Mouse (Mus musculus) midbrain, embryonic 10.5 days (tissue): ENCODE measurements at regions not wholly inside any gene's neighbourhood (a gene's known extent, or its start where the extent isn't known, plus 50 kb on each side); places are given as distances from the start of the nearest gene placed in this dataset.

Source experiments
- DNase-seq: peaks from one replicate; pipeline ENCODE4 v3.0.0-alpha.2; 2017; ENCODE audit warnings: low spot score
- H3K27ac ChIP-seq: fragments of 300-500 bp; sonication (generic); replicated peaks from 2 replicates; pipeline ENCODE4 v1.5.1; 2016; ENCODE audit warnings: mild to moderate bottlenecking
- H3K27me3 ChIP-seq: fragments of 300-500 bp; sonication (generic); 2 replicates; pipeline ENCODE4 v1.6.1; 2016; ENCODE audit warnings: low read depth, mild to moderate bottlenecking; ENCODE audit not compliant: poor library complexity, severe bottlenecking
- H3K36me3 ChIP-seq: fragments of 300-500 bp; sonication (generic); 2 replicates; pipeline ENCODE4 v1.6.1; 2016; ENCODE audit warnings: mild to moderate bottlenecking, moderate library complexity
- H3K4me1 ChIP-seq: fragments of 300-500 bp; sonication (generic); 2 replicates; pipeline ENCODE4 v1.6.1; 2016
- H3K4me3 ChIP-seq: fragments of 300-500 bp; sonication (generic); 2 replicates; pipeline ENCODE4 v1.5.1; 2016; ENCODE audit warnings: mild to moderate bottlenecking, moderate library complexity
- H3K9me3 ChIP-seq: fragments of 300-500 bp; sonication (generic); replicated peaks from 2 replicates; pipeline ENCODE4 v1.6.1; 2016; ENCODE audit warnings: mild to moderate bottlenecking
- WGBS: fragments of 180-500 bp; shearing (Covaris S2); methylation state at CpG from one replicate; pipeline ENCODE4 v1.1.7; 2016; 5-methylcytosine and 5-hydroxymethylcytosine counted together

DNA sequence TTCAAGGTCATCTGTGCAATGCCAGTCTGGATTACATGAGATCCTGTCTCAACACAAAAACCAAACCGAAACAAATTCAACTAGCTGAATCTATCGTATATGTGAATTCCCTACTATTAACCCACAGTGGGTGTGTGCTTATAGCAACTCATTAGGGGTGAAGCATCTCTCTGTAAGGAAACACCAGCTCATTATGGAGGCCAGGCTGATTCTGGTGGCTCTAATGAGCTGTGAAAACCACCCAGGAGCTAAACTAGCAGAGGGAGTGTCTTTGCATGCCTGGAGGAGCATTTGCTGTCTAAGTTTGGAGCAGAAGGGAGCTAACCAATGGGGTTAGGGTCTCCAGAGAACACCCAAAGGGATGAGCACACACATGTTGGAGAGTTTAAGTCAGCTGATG, 54.1 kb upstream of the Adamts2 start:
- Histone ChIP-seq H3K27ac (no peak overlapping the region), H3K27me3 (no peaks in the 10 kb centered on the region), H3K4me1 (no peaks in the 10 kb centered on the region), H3K4me3 (no peak overlapping the region), H3K36me3 (no peaks in the 10 kb centered on the region), H3K9me3 (no peaks in the 10 kb centered on the region; the same call in 1 of the 2 replicates)
- WGBS = 93% methylated on average over 2 of the region's 2 CpGs
- no peak for DNase-seq

DNA sequence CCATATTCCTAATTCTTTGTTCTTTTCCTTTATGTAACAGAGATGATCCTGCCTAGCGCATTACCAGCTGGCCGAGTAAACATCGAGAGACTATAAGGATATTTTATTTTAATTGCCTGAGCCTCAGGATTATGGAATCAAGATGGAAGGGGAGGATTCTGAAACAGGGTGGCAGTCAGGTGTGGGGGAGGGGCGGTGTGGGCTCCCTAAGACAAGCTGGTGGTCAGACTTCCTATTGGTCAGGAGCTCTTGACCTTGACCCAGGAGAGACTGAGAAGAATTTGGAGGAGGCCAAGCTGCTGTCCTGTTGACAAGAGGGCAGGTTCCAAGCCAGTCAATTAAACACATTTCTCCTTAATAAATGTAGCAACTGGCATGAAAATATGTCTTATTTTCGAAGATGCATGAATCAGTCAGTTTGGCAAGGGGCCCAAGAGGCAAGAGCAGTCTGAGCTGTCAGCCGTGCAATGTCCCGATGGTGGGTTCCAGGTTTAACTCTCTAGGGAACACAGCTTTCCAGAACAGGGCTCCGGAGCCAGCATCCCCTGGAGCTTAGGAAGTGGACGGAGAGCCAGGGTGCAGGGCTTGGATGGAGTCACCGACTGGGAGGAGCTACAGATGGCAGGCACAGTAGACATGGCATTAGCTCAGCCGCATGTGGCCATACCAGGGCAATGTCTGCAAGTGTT, 55.3 kb upstream of the Adamts2 start:
- H3K27ac ChIP-seq = no peak overlapping the region
- no peaks in the 10 kb centered on the region for H3K9me3 ChIP-seq
- no peaks in the 10 kb centered on the region for H3K27me3 ChIP-seq
- H3K4me3 ChIP-seq = no peak overlapping the region
- H3K36me3 ChIP-seq = no peaks in the 10 kb centered on the region
- 90% methylated on average over 11 of the region's 11 CpGs for WGBS
- no peaks in the 10 kb centered on the region for H3K4me1 ChIP-seq
- no peak for DNase-seq

DNA sequence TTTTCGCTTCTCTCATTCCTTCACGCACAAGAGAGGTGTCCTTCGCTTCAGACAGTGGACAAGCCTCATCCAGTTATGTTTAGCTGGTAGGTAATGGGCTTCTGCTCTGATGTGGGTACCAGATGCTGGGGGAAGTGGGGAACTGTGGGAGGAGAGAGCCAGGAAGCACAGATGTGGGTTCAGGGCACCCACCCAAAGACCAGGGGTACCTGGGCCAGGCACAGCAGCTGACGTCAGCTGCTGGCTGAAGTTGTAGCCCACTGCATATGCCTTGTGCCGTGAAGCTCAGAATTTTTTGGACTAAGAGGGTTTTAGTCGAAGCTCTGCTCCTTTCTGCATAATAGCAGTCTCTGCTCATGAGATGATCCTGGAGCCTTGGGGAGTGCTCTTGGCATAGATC, 56.5 kb upstream of the Adamts2 start:
- no peak for DNase-seq
- Histone ChIP-seq H3K36me3 (no peaks in the 10 kb centered on the region), H3K4me1 (no peaks in the 10 kb centered on the region), H3K27ac (no peak overlapping the region), H3K27me3 (no peaks in the 10 kb centered on the region), H3K9me3 (no peaks in the 10 kb centered on the region), H3K4me3 (no peak overlapping the region)
- WGBS = 89% methylated on average over 6 of the region's 6 CpGs

- no peak for DNase-seq
- 92% methylated on average over 11 of the region's 11 CpGs for WGBS
These were observed 61.7 kb upstream of the Adamts2 start for GRCm38 (mm10) chr11:50540136-50540535.

DNA sequence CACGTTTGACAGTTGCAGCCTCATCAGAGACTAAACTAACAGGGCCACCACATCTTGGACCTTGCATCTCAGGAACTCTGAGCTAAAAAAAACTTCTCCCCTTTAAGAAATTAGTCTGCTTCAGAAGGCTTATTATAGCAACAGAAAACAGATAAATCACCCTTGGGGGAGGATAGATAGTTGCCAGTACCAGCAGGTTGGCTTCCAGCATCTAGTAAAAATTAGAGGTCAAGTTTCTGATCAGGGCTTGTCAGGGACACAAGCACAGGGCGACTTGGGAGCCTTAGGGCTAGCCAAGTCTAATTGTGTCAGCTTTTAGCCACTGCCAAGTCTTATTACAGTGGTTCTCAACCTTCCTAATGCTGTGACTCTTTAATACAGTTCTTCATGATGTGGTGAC, 67.6 kb upstream of the Adamts2 start:
- Histone ChIP-seq H3K4me1 (no peaks in the 10 kb centered on the region), H3K9me3 (peaks cover 4% of the 10 kb centered on the region; the same call in 1 of the 2 replicates), H3K27ac (no peak overlapping the region), H3K27me3 (no peaks in the 10 kb centered on the region), H3K4me3 (no peak overlapping the region), H3K36me3 (no peaks in the 10 kb centered on the region)
- WGBS = 61% methylated on average over 2 of the region's 2 CpGs
- no peak for DNase-seq

More at GRCm38 (mm10) chr11:50540136-50540535, 61.7 kb upstream of the Adamts2 start:
- Histone ChIP-seq H3K27ac (no peak overlapping the region), H3K36me3 (no peaks in the 10 kb centered on the region), H3K9me3 (peaks cover 4% of the 10 kb centered on the region; the same call in 1 of the 2 replicates), H3K4me3 (no peak overlapping the region), H3K4me1 (no peaks in the 10 kb centered on the region), H3K27me3 (no peaks in the 10 kb centered on the region)

DNA sequence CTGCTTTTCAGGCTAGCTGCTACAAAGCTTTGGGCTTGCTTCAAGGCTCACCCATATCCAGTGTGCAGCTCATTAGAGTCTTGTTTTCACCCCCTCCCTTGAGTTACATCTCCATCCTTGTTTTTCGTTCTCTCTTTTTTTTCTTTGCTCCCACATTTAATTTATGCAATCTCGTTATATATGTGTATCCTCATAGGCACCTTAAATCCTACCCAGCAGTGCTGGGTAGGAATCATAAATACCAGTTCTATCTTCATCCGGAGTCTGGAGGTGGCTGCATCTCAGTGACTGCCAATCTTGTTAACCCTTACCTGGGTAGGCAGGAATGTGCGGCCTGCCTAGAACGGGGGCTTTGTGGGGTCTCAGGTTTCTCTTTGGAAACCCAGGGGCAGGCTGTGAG, 74.0 kb upstream of the Adamts2 start:
- DNase-seq = no peak
- WGBS = 80% methylated on average over 5 of the region's 5 CpGs
- Histone ChIP-seq H3K9me3 (no peaks in the 10 kb centered on the region), H3K4me1 (no peaks in the 10 kb centered on the region), H3K27me3 (no peaks in the 10 kb centered on the region), H3K4me3 (no peak overlapping the region), H3K36me3 (no peaks in the 10 kb centered on the region), H3K27ac (no peak overlapping the region)

GRCm38 (mm10) chr11:50520162-50520561, 81.7 kb upstream of the Adamts2 start:
- H3K9me3 ChIP-seq = no peaks in the 10 kb centered on the region
- DNase-seq = no peak
- no peaks in the 10 kb centered on the region for H3K4me1 ChIP-seq
- H3K27ac ChIP-seq = no peak overlapping the region
- WGBS = 87% methylated on average over 9 of the region's 9 CpGs
- H3K4me3 ChIP-seq = no peak overlapping the region
- no peaks in the 10 kb centered on the region for H3K27me3 ChIP-seq
- no peaks in the 10 kb centered on the region for H3K36me3 ChIP-seq

GRCm38 (mm10) chr11:50507882-50508281, 77.0 kb upstream of the Rufy1 start:
- Histone ChIP-seq H3K4me3 (no peak overlapping the region), H3K27ac (peak overlapping the region; percentile 86), H3K9me3 (no peaks in the 10 kb centered on the region), H3K4me1 (peaks cover 24% of the 10 kb centered on the region), H3K36me3 (no peaks in the 10 kb centered on the region), H3K27me3 (no peaks in the 10 kb centered on the region)
- no peak for DNase-seq
- WGBS = 84% methylated on average over 5 of the region's 5 CpGs

DNA sequence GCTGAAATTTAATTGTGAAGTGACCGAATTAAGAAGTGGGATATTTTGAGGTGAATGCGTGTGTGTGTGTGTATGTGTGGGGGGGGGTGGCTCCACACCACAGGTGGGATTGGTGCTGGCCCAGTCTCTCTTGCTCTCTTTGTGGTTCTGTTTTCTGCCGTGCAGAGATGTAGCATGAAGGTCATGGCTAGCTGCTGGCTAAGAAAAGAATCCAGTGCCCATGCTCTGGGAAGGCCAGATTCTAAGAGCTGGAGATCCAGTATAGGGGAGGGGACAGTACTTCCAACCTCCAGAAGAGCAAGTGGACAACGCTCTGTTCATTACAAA, 76.5 kb upstream of the Rufy1 start:
- no peaks in the 10 kb centered on the region for H3K36me3 ChIP-seq
- WGBS = 82% methylated on average over 4 of the region's 4 CpGs
- H3K4me3 ChIP-seq = no peak overlapping the region
- H3K4me1 ChIP-seq = peaks cover 24% of the 10 kb centered on the region
- DNase-seq = no peak
- no peaks in the 10 kb centered on the region for H3K27me3 ChIP-seq
- peak overlapping the region; percentile 86 for H3K27ac ChIP-seq
- H3K9me3 ChIP-seq = no peaks in the 10 kb centered on the region

GRCm38 (mm10) chr11:50506820-50507497, 76.0 kb upstream of the Rufy1 start:
- Histone ChIP-seq H3K4me3 (peak overlapping the region; percentile 17; the same call in 1 of the 2 replicates), H3K4me1 (peaks cover 24% of the 10 kb centered on the region), H3K36me3 (no peaks in the 10 kb centered on the region), H3K27me3 (no peaks in the 10 kb centered on the region), H3K9me3 (no peaks in the 10 kb centered on the region), H3K27ac (peak overlapping the region; percentile 86)
- WGBS = 59% methylated on average over 5 of the region's 5 CpGs
- peak; percentile 54 for DNase-seq

GRCm38 (mm10) chr11:50501352-50501751, 70.4 kb upstream of the Rufy1 start:
- Histone ChIP-seq H3K9me3 (no peaks in the 10 kb centered on the region), H3K4me1 (peaks cover 10% of the 10 kb centered on the region), H3K27ac (peak overlapping the region; percentile 65; the same call in 1 of the 2 replicates), H3K4me3 (no peak overlapping the region), H3K36me3 (no peaks in the 10 kb centered on the region), H3K27me3 (no peaks in the 10 kb centered on the region)
- no peak for DNase-seq
- WGBS = 78% methylated on average over 12 of the region's 12 CpGs

GRCm38 (mm10) chr11:50493123-50493476, 62.2 kb upstream of the Rufy1 start:
- no peak for DNase-seq
- H3K9me3 ChIP-seq = no peaks in the 10 kb centered on the region
- peak overlapping the region; percentile 77 for H3K27ac ChIP-seq
- peaks cover 14% of the 10 kb centered on the region for H3K4me1 ChIP-seq
- H3K27me3 ChIP-seq = no peaks in the 10 kb centered on the region
- no peaks in the 10 kb centered on the region for H3K36me3 ChIP-seq
- no peak overlapping the region for H3K4me3 ChIP-seq
- 91% methylated on average over 5 of the region's 5 CpGs for WGBS

- no peak for DNase-seq
- Histone ChIP-seq H3K9me3 (no peaks in the 10 kb centered on the region), H3K4me1 (peaks cover 14% of the 10 kb centered on the region), H3K27ac (peak overlapping the region; percentile 77), H3K4me3 (no peak overlapping the region), H3K27me3 (no peaks in the 10 kb centered on the region), H3K36me3 (no peaks in the 10 kb centered on the region)
- 56% methylated on average over 5 of the region's 5 CpGs for WGBS
These were observed 61.6 kb upstream of the Rufy1 start for GRCm38 (mm10) chr11:50492399-50493122.
